Mouse (Mus musculus) layer of hippocampus, adult 9-10 months (tissue): ENCODE data around the gene Cracr2b.
"Not testable (repeated sequence)": the region's sequence is repeated elsewhere in the genome, so short reads cannot be mapped to it uniquely, and the experiment has no call there.

ENCODE experiments used
- DNase-seq: peaks from one replicate; pipeline ENCODE4 v3.0.0; 2022; ENCODE audit warnings: low spot score

Gene Cracr2b

DNA sequence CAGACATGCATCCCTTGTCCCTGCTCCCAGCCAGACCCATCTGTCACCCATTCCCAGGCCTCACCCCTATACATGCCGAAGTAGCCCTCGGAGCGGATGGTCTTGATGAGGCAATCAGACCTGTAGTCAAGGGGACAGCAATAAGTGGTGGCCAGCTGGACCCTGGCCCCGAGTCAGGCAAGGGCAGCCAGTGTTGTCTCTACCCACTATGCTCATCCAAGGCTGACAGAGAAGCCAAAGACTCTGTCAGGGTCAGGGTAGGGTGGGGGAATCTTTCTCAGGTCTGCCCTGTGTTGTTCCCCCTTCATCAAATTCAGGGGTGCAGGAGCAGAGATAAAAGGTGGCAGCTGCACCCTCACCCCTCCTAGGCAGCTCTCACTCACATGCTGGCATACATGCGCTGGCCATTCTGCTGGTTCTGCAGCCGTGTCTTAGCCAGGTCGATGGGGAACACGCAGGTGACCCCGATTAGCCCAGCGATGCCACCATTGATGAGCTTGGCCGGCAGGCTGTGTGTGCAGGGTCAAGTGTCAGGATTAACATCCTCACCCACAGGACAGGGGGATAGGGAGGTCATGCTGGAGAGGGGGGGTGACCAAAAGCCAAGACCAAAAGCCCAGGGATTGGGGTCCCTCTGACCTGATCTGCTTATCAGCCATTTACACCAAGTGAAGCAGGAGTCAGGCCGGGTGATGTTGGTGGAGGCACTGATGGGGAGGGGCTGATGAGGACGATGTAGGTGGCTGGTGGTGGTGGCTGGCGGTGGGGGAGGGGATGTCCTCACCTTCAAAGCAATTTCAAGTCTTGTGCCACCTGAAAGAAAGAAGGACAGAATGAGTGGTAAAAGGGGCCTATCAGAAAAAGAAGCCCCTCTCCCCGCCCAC lies 27.1 kb upstream of the Cracr2b start:
- no peak for DNase-seq

DNA sequence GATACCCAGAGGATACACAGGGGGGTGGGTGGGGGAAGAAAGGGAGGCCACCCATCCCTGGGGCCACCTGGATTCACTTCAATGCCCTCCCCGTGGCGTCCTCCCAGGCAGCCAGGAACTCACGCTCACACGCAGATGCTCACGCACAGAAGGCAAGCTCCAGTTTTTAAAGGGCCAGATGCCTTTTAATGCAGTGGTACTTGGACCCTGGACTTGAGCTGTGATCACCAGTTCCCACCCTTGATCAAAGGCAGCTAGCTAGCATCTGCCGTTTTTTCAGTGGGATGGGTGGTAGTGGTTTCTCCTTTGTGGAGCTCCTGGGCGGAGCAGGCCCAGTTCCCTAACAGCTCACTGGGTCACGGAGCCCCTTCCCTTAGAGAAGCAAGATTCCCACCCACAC lies 26.4 kb upstream of the Cracr2b start:
- no peak for DNase-seq

DNA sequence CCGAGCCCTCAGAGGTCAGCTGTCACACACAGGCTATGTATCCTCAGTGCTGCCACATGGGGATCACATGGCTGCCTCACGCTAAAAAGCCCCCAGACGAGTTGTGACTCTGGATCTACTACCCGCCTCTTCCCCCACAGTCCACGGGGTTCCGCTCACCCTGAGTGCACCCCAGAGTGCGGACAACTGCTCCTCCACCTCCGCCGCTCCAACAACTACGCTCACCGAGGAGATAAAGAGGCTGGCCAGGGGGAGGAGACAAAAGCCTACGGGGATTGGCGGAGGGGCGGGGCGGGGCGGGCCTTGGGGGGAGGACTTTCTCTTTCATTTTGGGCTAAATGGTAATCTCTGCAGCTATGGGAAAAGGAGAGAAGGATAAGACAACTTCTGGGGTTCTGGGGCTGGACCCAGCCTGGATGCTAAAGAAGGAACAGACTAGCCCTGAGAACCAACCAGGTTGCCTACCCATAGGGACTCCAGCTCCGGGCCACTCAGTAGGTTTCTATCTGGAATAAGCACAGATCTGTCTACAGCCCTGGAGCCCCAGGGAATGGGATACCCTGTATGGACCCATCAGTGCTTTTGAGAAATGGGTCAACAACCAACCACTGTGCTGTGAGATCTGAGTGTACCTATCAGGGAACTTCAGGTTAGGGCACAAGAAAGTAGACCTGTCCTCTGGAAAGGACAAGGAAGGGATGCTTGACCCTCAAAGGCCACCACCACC lies 25.6 kb upstream of the Cracr2b start:
- no peak for DNase-seq

DNA sequence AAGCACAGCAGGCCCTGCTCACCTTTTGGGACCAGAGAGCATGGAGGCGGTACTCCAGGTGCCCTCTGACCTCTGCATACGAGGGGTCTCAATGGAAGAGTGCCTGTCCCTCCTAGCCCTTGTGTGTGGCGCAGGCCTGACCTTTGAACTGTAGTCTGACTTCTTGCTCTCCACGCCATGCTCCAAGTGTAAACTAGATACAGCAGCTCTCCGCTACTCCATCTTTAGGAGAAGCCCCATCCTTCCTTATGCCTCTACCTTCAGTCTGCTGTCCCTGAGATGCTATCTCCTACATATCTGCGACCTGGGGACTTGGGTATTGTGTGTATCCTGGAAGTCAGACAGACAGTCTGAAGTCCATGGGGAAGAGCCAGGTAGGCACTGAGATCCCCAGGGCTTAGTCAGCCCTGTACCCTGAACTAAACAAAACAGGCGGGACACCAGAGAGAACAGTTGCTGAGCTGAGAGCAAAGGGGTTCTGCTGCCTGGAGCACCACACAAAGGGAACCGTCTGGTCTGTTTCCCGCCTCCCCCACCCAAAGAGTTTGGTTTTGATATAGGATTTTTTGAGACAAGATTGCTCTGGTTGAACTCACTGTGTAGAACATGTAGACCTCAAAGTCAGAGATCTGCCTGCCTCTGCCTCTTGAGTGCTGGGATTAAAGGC lies 24.9 kb upstream of the Cracr2b start:
- DNase-seq: no peak

DNA sequence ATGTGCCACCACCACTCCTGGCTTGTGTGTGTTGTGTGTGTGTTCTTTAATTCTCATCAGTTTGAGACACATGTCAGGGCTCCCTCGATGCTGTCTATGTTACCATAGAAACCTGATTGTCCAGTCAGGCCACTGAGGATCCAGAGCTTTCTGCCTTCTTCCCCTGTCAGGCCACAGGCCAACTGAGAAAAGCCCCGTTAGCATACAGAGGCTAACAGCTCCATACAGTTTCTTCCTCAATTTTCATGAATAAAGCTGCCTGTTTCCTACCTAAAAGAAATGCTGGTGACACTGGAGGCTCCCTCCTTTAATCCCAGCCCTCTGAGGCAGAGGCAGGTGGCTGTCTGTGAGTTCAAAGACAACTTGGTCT lies 24.4 kb upstream of the Cracr2b start:
- DNase-seq: no peak

DNA sequence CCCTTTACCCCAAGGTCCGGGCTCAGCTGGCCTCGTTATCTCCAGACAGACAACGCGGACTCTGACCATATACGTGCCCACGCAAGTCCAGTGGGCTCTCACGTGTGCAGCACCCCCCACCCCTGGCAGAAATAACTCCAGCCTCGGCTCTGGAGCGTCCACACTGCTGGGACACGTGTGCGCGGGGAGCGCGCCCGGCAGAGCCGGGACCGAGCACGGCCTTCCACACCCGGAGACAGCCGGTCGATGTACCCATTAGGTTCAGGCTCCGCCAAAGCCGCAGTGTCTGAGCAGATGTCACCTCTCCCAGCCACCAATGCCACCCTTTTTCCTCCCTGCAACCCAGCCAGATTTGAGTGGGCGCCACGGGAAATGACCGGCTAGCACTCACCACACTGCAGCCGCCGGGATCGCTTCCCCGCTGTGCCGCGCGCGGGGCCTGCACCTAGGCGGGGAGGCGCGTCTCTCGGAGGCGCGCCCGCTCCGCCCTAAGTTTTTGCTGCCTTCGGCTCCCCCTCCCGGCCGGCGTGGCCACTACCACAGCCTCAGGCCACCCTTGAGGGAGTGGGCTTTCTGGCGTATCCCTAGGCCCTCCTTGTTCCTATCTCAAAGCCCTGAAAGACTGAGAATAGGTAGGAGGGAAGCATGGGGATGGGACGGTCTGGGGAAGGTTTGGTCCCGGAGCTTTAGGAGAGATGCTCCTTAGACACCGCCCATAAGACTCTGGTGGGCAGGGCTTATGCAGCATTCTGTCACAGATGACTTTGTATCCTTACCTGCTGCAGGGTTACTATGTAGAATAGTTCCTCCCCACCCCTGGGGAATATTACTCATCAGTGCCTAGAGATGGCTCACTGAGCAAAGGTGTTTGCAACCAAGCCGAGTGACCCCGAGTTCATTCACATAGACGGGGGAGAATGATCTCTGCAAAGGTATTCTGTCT lies 23.4 kb upstream of the Cracr2b start, which contains the start of gene Slc25a22:
TSS of gene Slc25a22 (minus strand) at position 715 of the 943 bp plus-strand sequence.
- no peak for DNase-seq

DNA sequence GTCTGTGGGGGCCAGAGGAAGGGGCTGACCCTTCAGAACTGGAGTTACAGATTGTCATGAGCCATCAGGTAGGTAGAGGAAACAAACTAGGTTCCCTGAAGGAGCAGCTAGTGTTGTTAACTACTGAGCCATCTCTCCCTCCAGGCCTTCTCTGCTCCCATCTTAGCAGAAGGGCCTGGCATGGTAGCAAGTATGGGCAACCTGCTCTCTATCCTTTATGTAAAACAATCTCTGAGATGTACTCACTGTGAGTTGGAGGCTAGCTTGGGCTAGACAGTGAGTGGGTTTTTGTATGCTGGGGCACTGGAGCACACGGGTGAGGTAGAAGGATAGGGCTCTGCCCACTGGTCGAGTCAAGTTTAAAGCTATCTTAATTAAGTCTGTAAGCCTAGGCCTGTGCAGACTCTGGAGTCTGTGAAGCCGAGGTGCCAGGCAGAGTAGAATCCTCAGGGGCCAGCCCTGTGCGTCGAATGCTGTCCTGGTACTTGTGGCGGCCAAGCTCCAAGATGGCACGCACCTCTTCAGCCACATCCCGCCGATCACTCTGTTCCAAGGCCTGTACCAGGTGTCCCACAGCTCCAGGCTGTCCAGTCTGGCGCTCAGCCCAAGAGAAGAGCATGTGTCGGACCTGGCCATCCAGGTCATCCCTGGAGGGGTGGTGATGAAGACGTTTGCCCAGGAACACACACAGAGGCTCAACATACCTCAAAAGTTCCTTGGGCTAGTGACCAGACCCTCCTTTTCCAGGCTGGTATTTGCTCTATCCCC lies 22.5 kb upstream of the Cracr2b start:
- no peak for DNase-seq

DNA sequence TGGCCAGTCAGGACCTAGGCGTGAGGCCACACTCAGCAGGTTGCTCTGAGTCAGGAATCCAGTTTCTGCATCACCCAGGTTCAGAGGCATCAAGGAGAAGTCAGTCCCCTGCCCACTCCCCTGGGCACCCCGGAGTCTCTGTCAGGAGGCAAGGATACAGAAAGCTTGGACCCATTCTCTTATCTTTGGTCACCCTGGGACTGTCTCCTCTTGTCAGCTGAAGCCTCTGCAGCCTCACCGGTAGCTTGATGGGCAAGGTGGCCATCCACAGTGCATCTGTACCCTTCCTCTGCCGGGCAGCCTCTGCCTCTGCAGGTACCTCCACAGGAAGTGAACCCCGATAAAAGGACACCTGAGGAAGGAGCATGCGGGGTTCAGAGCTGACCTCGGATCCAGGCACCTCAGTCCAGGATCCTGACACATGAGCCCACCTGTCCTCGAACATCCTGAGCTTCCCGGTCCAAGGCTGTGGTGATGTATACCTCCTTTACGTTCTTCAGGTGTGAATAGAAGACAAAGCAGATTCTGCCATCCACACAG lies 21.7 kb upstream of the Cracr2b start:
- DNase-seq: no peak

DNA sequence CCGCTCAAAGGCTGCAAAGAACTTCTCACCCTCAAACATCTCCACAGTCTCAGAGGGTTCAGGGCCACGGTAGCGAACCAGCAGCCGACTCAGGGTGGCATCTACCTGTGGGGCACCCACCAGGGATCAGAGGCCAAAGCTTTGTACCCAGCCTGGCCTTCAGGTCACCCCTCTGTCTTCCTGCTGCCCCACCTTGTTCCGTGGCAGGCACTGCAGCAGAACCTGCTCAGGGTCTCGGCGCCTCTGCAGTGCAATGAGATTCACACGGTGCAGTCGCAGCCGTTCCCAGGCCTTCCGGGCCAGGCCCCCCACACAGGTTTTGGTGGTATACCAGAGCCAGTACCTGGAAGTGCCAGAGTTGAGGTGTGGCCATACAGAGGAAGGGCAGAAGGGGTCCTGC lies 21.1 kb upstream of the Cracr2b start:
- DNase-seq: no peak

DNA sequence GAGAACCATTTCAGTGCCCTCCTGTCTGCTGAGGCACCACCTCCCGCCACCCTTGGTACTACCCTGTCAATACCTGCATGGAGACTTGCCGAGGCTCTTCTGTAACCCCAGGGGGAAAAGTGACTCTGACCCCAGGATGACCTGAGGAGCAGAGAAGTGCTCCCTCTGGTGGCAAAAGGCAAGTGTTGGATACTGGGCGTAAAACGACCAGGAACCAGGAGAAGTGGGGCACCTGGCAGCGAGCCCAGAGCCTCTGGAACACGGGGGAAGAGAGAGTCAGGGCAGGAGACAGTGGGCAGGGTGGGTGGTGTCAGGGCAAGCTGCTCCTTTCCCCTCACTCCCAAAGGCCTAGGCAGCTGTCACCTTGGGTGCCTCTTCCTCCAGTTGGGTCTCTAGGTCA lies 20.3 kb upstream of the Cracr2b start:
- DNase-seq: no peak

DNA sequence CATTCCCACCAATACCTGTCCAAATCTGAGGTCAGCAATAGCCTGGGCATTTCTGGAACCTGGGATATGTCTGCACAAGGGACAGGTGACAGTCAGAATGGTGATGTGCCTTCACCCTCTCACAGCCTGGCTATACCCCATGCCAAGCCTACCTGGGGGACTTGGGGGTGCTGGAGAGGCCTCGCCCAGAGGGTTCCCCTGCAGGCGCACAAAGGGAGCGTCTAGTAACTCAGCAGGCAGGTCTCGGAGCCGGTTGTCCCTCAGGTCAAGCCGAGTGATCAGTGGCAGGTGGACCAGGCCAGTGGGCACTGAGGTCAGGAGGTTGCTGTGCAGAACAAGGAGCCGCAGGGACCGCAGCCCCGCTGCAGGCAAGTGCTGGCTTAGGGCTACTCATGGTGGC lies 19.4 kb upstream of the Cracr2b start:
- no peak for DNase-seq

DNA sequence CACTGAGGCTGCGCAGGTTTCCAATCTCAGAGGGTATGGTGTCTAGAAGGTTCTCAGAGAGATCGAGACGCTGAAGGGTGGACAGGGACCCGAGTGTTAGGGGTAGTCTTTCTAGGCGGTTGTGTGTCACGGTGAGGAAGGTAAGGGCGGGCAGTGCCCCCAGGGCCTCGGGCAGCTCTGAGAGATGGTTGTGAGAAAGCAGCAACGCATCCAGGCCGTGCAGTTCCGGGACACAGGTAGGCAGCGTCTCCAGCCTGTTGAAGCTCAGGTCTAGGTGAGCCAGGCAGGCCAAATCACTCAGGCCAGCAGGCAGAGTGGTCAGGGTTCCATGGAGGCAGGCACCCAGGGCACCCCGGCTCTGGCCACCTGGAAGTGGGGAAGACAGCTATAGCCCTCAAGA lies 18.7 kb upstream of the Cracr2b start:
- no peak for DNase-seq

DNA sequence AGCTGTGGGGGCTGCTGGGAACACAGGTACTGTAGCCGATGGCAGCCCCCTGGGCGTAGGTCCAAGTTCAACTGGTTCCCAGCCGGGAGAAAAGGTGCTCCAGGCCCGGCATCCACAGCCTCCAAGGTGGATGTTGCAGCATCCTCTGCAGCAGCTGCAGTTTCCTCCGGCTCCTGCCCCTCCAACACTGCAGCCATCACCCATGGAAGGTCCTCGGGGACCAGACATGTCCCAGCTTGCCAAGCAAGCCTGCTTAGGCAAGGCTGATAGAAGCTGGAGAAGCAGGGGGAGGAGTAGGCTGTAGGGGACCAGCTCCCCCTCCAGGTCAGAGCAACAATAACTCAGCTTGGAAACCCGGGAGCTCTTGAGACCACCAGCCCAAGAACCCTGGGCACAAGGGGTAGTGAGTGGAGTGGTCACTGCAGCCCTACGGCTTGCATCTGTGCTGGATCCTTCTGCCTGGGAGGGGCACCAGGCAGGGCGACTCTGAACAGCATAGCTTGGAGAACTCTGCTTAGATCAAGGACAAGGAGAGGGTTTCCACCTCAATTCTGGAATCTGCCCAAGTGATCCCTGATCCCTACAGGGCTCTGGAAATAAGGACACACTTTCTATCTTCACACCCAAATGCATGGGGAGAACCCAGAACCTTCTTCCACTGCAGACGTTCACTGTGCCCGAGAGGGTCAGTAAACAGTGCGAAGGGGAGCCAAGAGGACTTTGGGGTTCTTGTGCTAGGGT lies 17.6 kb upstream of the Cracr2b start:
- no peak for DNase-seq

DNA sequence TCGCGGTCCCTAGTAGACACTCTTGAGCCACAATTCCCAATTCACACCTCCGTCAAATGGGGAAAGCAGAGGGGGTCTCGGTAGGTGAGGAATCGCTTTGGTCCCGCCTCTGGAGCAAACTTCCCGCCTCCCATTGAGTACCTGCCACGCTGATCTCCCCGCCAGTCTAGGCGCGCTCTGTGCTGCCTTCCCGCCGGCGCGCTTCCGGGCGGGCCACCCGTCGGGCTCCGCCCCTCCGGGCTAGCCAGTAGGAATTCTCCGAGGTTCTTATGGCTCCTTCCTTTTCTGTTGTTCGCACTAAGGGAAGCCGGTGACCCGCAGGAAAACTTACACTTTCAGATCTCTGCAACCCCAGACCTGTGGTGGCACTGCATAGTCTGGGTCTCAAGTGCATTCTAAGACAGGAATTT lies 17.1 kb upstream of the Cracr2b start, which contains the start of gene Pidd1:
TSS of gene Pidd1 (minus strand) at position 198 of the 410 bp plus-strand sequence.
- DNase-seq: no peak

DNA sequence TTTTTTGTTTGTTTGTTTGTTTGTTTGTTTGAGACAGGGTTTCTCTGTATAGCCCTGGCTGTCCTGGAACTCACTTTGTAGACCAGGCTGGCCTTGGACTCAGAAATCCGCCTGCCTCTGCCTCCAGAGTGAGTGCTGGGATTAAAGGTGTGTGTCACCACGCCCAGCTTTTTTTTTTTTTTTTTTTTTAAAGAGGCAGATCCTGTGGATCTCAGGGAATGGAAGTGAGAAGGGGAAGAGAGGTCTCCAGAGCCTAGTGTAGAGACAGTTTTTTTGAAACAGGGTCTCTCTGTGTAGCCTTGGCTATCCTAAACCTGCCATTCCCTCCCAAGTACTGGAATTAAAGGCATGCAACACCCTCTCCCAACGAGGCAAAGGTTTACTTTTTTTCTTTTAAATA lies 14.5 kb upstream of the Cracr2b start:
- not testable (repeated sequence) for DNase-seq

DNA sequence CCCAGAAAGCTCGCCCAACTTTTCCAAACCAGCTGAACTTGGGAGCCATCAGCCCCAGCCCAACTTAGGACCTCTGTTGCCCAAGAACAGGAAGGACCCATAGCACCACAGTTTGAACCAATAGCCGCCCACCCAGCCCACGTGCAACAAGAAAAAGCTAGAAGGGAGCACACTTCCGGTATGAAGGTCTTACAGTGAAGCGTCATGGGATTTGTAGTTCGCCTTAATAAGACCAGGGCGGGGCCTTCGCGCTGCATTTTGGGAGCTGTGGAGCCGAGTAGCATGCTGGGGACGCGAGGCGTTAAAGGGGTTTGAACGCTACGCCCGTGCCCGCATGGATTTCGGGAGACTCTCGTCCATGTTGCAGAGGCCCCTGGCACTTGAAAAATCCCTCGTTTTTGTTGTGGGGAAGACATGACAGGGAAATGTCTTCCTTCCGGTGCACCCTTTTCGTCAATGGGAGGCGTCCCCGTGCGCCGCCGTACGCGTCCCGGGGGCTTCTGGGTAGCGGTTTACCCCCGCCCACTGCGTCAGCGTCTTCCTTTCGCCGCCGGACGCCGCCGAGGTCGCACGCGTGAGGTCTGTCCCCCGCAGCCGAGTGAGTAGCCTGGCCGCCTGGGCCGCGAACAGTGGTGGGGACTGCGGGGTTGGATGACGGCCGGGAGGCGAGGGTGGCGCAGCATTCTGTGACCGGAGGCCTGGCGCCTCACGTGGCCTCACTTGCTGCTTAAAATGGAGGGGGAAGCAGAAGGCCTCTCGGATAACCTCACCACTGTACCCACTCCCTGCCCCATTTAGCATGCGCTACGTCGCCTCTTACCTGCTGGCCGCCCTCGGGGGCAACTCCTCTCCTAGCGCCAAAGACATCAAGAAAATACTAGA lies 13.5 kb upstream of the Cracr2b start, which contains the start of gene Rplp2:
TSS of gene Rplp2 (plus strand) at position 261 of the 882 bp plus-strand sequence.
- peak; percentile 92 for DNase-seq

DNA sequence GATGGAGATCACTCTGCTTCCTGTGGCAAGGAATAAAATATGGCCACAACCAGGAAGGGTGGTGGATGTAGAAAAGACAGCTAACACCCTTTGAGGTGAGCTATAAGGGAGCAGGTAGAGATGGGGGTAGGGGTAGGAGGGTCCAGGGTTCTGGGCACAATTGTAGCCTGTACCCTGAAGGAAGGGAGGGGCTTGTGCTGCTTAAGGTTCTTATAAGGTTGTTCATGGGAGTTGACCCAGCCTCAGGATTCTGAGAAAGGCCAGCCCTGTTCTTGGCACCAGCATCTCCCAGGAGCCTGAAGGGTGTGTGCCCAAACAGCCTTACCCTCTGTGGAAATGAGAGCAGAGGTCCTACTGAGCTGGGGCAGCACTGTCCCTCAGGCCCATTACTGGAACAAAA lies 9.0 kb upstream of the Cracr2b start:
- DNase-seq: no peak

DNA sequence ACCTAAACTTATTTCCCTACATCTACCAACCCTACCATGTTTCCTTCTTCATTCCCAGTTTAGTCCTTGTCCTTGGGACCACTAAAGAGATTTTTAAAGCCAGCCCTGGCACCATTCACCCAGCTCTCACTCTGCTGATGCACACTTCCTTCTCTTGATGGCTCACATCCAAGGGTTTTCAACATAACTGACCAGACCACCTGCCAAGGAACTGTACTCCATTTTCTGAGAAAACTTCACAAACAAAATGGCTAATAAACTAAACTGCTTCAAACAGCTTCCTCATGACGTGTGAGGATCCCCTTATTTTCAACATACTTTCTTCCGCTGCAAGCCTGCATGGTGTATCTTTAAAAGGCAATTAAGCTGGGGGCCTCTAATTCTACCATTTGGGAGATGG lies 7.3 kb upstream of the Cracr2b start:
- no peak for DNase-seq
